8 mouse cellular contexts compared by ENCODE assay signal in the genomic region with DNA sequence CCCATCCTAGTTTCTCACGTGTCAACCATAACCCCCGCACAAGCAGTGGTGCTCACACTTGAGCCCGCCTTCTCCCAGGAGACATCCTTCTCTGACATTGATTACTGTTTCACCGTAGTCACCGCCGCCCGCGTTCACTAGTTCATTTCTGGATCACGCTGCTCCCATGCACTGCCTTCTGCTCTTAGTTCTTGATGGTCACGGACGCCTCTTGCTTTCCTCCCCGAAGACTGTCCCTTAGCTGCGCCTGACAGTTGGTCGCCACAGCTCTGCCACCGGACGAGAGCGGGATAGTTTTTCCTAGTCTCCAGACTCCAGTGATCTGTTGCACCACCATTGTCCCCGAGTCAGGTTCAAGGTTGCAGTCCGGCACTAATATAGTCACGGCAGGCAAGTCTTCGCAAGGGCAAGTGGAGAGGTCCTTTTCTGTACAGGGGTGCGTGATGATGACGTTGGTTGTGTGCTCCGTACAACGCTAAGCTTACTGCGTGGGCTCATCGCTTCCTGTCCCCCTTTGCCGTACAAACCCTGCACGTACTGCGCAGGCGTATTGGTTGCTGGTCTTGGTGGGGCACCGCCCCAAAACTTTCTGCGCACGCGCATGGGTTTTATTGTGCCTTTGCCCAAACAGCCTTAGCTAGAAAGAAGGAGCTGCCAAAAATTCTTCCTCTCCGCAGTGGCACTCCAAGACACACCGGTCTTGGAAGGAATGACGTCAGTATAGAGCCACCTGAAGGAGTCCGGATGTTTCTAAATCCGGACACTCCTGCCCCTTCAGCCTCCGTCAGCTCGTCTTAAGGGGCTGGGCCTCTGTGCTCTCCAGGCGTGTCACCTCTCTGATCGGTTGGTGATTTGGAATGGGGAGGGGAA. TPM values are rescaled to one million over a fixed set of nuclear protein-coding genes. Genes with fewer than 3 reads are reported as not detected.
DNase-seq lines count a peak whose midpoint lies in the region; ATAC-seq and TF ChIP-seq lines count a peak whose summit lies in the region.

A gene (plus strand): TSS at position 628 of the 870 bp plus-strand sequence.

- H3K4me2 ChIP-seq in forebrain, embryonic 15.5 days (replicated peaks): peak within 1 kb of the TSS; percentile 64

- H3K9ac ChIP-seq in ES-E14 (ENCODE audit: insufficient read depth, low read depth, low read length, poor library complexity, severe bottlenecking): peak within 1 kb of the TSS; percentile 72
- H3K9ac ChIP-seq in forebrain, embryonic 15.5 days (replicated peaks): peak within 1 kb of the TSS; percentile 82

- no peaks in the 10 kb centered on the region for H3K9me3 ChIP-seq in ES-E14 (ENCODE audit: control insufficient read depth, insufficient read depth, low read depth, low read length)
- H3K9me3 ChIP-seq in forebrain, embryonic 15.5 days: no peaks in the 10 kb centered on the region

- peaks cover 2% of the 10 kb centered on the region in 2 experiments; a peak in 1 of 4 replicates for H3K4me1 ChIP-seq in ES-E14 (ENCODE audit: control insufficient read depth in 2 of 2, insufficient read depth in 2 of 2, low read length in 2 of 2, poor library complexity in 1 of 2)
- peaks cover 53% of the 10 kb centered on the region for H3K4me1 ChIP-seq in forebrain, embryonic 15.5 days
- H3K4me1 ChIP-seq in lung, adult 2 months (ENCODE audit: control insufficient read depth, insufficient read depth, low read length): peaks cover 4% of the 10 kb centered on the region; the same call in 1 of the 2 replicates

- no peaks in the 10 kb centered on the region for H3K27me3 ChIP-seq in forebrain, embryonic 15.5 days

- DNase-seq in ES-E14 (ENCODE audit: low read depth, low spot score): peak; percentile 99
- peak; percentile 99 for DNase-seq in cerebellum, adult 11-12 months
- DNase-seq in heart, postnatal 25 days (ENCODE audit: low spot score): peak; percentile 96
- DNase-seq in layer of hippocampus, adult 18-20 months (ENCODE audit: low spot score in 2 of 2): peak; percentile 99
- peak; percentile 98 for DNase-seq in lung, adult 2 months
- DNase-seq in thymus, adult 18-20 months: peak; percentile 96 to 98

- peak; percentile 94 for ATAC-seq in forebrain, embryonic 15.5 days (replicated peaks)
- peak; percentile 92 for ATAC-seq in neutrophil, adult 5-6 weeks (ENCODE audit: extremely low read depth, insufficient number of reproducible peaks, low FRiP score, poor library complexity, severe bottlenecking)

- H3K27ac ChIP-seq in ES-E14 (ENCODE audit: insufficient read depth, low read depth, low read length, poor library complexity, severe bottlenecking): peak within 1 kb of the TSS; percentile 32; the same call in 1 of the 2 replicates
- H3K27ac ChIP-seq in forebrain, embryonic 15.5 days (replicated peaks): peak within 1 kb of the TSS; percentile 93

- TF ChIP-seq POLR2A in lung, adult 2 months (IDR thresholded peaks at IDR 0.05; ENCODE audit: borderline replicate concordance, extremely low read depth, low read depth, low read length): peak; percentile 37; the same call in 1 of the 2 replicates

- under 1% methylated on average over 44 of the region's 44 CpGs for WGBS in forebrain, embryonic 15.5 days
- WGBS in lung, adult 2 months: under 1% methylated on average over 44 of the region's 44 CpGs

- H3K4me3 ChIP-seq in ES-E14 (ENCODE audit: insufficient read depth in 1 of 2, low read depth in 1 of 2, low read length in 2 of 2, poor library complexity in 1 of 2, severe bottlenecking in 1 of 2): peak within 1 kb of the TSS; percentile 71 to 80
- peak within 1 kb of the TSS; percentile 57 for H3K4me3 ChIP-seq in forebrain, embryonic 15.5 days
- H3K4me3 ChIP-seq in lung, adult 2 months (replicated peaks; ENCODE audit: extremely low read depth, low read depth, low read length): peak within 1 kb of the TSS; percentile 82

- in situ Hi-C loops in ES-E14 (cut with MboI; ENCODE audit: low sequenced_read_pairs in 2 of 2, unreplicated experiment in 2 of 2): no loop called here

- intact Hi-C loops in heart, postnatal 25 days (cut with DNase I): loop anchor here (1.0 to 5.0 kb wide), 3 partner anchors 17 to 132 kb away; a partner anchor contains a TSS

- H3K36me3 ChIP-seq in ES-E14 (ENCODE audit: control insufficient read depth, insufficient read depth, low read length, poor library complexity, severe bottlenecking): no peaks in the 10 kb centered on the region
- peaks cover 22% of the 10 kb centered on the region for H3K36me3 ChIP-seq in forebrain, embryonic 15.5 days

- no peak for TF ChIP-seq CTCF in lung, adult 2 months (IDR thresholded peaks at IDR 0.05; ENCODE audit: insufficient read depth, low read length)

TF ChIP-seq in ES-E14, 5 proteins besides CTCF, POLR2A, EP300 and RAD21:
- TF ChIP-seq ZC3H11A (IDR thresholded peaks at IDR 0.05; ENCODE audit: borderline replicate concordance, low read depth, low read length) (no peak), HCFC1 (IDR thresholded peaks at IDR 0.05; ENCODE audit: borderline replicate concordance, insufficient read depth, low read length) (peak; percentile 96), CHD2 (IDR thresholded peaks at IDR 0.05; ENCODE audit: low read depth, low read length) (no peak)

RNA-seq across cellular contexts. Expression of the gene that starts here (rescaled TPM):
- total RNA-seq in ES-E14 (2012; rRNA removed): 6.2 and 6.4 TPM in 2 replicates
- 29.3 and 29.5 TPM in 2 replicates for polyA plus RNA-seq in forebrain, embryonic 15.5 days (2015; fragmentation: Nextera tagmentation; extraction: Ambion mirVana)
- 10 to 100 TPM; 15.7 to 18.2 TPM for total RNA-seq in heart, postnatal 25 days (2021)
- 10 to 100 TPM; 62.1 to 63.3 TPM for total RNA-seq in layer of hippocampus, adult 18-20 months (2021)
- 14.7 and 16.5 TPM in 2 replicates for polyA plus RNA-seq in lung, adult 2 months (2012; rRNA removed)
- total RNA-seq in neutrophil, adult 5-6 weeks (2017): 12.4 and 14.0 TPM in 2 replicates

Comparison
In these comparisons a context has a peak if more than half of its experiments do, and no peak if none do; other contexts are left out.
1. Peak in every context shown above with its lines: DNase-seq, ATAC-seq, H3K4me3 ChIP-seq and H3K27ac ChIP-seq.